Mouse (Mus musculus) forelimb bud, embryonic 11.5 days (tissue): ENCODE data around the gene Aurka.

Experiments used
- DNase-seq: peaks from one replicate; pipeline ENCODE4 v3.0.0-alpha.2; 2012; ENCODE audit warnings: low read depth, low spot score

Gene Aurka

DNA sequence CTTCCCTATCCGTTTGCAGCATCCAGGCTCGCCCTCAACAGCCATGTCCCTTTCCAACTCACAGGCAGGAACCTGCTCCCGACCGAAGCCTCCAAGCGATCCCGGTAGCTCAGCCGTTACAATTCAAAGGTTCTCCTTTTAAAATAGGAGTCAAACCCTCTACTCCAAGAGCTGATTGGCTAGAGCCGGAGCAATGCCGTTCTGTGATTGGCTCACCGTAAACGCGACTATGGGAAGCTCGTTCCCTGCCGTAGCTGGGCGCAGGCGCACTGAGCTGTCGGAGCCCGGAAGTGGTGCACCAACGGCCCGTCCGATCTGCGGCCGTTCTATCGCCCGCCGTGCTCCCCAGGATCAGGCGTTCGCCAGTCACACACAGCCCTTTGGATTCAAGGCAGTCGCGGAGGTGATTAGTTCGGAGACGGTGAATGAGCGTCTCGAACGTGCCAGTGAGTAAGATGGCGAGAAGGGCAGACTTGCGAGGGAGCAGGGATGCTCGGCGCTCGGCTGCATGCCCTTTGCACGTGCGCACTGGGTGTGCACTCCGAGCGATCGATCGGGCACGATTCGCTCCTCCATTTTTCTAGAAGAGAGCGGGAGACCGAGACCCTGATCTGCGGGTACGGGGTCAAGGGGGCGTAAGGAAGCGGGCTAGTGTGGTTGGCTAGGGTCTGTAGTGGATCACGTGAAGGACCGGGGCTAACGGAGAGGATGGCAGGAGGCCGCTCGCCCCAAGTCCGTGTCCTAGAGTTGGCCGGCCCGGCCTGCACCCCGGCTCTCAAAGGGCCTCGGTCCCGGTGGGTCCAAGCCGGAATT, at the start of gene Aurka, which contains the start of gene Cstf1:
Gene Aurka (minus strand): TSS at position 125 of the 813 bp plus-strand sequence.
Gene Cstf1 (plus strand): TSS at position 271 of the 813 bp plus-strand sequence.
- peak; percentile 97 for DNase-seq

DNA sequence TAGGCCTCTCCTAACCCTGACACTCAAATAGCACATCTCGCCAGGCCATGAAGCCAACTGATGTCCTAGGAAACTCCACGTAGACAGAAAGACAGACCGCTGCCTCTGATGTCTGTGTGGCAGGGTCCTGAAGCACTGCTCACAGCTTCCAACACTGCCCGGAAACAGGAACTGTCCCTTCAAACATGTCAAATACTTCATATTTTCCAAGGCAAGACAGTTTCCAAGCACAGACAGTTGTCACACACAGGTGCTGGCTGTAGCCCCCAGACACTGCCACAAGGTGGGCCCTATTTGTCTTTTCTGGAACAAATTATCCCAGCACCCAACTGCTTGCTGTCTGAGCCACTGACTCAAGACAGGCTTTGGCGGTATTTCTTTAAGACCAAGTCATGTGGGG, 47.9 kb upstream of the Aurka start:
- DNase-seq: no peak

GRCm38 (mm10) chr2:172416876-172417275, 46.5 kb upstream of the Aurka start:
- DNase-seq: no peak

- DNase-seq: no peak
Observed at GRCm38 (mm10) chr2:172416218-172416617, 45.9 kb upstream of the Aurka start.

DNA sequence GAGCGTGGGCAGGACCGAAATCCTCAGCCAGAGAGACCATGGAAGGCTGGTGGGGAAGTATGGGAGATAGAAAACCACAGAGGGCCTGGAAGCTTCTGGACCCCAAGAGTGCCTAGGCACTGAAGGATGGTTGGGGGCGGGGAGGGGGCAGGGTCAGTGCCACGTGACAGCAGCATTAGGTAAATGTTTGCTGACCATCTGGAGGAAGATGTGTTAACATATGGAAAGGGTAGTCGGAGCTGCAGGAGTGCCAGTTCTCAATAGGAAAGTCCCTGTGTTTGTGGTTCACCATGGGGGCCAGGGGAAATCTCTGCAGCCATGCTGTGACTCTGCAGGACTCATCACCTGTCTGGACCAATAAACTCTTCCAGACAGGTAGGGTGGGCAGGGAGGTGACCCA, 43.6 kb upstream of the Aurka start:
- DNase-seq: no peak

DNA sequence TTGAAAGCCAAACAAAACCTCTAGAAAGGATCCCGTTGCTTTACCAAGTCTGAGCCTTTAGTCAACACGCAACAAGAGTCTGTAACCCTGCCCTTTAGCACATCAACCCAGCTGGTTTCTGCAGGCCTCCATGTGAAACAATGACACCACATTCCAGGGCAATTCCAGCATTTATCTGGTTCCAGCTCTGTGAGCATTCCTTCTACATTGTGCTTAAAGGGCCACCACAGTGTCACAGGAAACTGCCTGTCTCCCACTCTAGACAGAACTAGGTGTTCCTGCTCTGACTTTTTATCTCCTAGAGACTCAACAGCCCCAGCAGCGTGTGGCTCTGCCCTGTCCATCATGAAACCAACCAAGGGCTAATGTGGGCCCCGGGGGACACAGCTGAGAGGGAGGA, 42.9 kb upstream of the Aurka start:
- peak; percentile 20 for DNase-seq

- peak; percentile 40 for DNase-seq
Observed at GRCm38 (mm10) chr2:172412454-172412853, 42.1 kb upstream of the Aurka start.

GRCm38 (mm10) chr2:172411091-172411490, 40.8 kb upstream of the Aurka start:
- no peak for DNase-seq

- DNase-seq: no peak
Observed at GRCm38 (mm10) chr2:172410686-172411085, 40.4 kb upstream of the Aurka start.

DNA sequence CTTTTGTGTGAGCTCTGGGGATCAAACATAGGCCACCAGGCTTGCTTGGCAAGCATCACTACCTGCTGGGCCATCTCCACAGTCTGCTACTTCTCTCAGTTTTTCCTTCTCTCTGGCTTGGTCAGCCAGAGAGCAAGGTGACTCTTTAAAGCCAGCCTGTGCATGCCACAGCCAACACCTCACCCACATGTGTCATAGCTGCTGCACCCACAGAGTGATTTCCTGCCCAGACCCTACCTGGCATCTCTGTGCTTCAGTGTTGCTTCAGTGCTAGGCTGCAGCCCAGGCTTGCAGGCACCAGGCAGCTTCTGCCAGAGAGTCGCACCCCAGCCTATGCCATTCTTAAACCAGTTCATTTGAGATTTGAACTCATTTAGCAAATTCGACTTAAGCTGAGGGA, 37.2 kb upstream of the Aurka start:
- DNase-seq: no peak

- DNase-seq: no peak
Observed at GRCm38 (mm10) chr2:172406173-172406572, 35.8 kb upstream of the Aurka start.

DNA sequence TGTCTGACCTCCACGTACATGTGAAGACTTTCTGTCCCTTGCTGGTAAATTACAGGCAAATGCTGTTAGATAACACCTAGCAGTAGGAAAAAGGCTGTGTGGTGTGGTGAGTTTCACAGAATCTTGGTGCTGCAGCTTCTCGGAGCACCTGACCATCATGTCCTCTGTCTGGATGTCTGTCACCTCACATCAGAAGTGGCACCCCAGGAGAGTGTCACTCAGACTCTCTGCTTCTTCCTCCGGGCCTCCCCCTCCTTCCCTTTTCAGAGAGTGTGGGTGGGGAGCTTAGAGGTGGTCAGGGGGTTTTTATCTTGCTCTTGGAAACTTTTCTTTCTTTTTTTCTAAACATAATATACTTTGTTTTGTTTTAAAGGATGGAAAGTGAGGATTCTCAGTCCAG, 34.7 kb upstream of the Aurka start:
- DNase-seq: no peak

- no peak for DNase-seq
Observed at GRCm38 (mm10) chr2:172404239-172404638, 33.9 kb upstream of the Aurka start.

GRCm38 (mm10) chr2:172401116-172401825, 30.9 kb upstream of the Aurka start:
- DNase-seq: no peak

DNA sequence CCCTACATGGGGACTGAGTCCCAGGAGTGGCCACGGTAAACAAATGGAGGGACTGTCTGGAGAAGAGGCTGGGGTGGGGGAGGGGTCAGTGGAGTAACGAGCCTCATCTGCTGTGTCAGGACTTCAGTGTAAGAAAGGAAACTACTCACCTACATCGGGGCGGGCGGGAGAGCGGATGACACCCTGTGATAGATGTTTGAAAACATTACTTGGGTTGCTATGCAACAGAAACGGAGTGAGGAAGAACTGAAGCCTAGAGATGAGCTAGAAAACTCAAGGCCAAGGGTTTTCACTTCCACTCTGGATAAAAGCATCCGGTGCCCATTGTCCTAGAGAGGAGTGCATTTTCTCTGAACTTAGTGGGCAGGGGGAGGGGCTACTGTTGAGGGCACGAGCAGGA, 29.6 kb upstream of the Aurka start:
- DNase-seq: no peak

DNA sequence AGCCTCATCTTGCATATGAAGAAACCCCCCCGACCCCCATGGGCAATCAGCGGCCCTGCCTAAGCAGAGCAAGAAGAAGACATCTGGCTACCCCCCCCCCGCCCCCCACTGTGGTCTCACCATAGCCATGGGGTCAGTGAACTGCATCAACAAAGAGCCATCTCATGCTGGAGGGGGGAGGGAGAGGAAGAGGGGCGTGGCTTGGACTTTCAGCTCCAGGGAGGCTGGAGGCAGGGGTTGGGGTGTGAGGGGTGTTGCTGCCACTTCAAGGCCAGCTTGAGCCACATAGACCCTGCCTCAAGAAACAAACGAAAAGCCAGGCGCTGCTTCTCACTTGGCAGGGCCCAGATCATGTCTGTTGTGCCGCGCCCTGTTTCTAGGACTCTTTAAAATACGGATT, 25.6 kb upstream of the Aurka start:
- DNase-seq: no peak

GRCm38 (mm10) chr2:172394671-172395070, 24.3 kb upstream of the Aurka start:
- DNase-seq: no peak

DNA sequence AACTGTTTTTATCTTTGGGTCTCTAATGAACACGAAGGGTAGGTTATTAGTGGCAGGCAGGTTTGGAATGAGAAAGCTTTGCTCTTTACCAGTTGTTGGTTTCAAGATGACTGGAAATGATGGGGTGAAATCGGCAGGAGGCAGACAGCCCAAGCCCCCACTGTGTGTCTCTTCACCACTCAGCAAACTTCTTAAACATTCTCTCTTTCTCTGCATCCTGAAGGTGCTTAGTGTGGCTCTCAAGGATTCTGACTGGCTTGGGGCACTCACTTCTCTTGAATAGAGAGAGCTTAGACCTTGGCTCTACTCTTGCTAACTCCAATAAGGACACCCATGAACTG, 23.7 kb upstream of the Aurka start:
- DNase-seq: no peak

- DNase-seq: no peak
Observed at GRCm38 (mm10) chr2:172393391-172394051, 23.2 kb upstream of the Aurka start, which contains the start of gene Cass4. Gene Cass4, plus strand, starts transcription at chr2:172393794.

DNA sequence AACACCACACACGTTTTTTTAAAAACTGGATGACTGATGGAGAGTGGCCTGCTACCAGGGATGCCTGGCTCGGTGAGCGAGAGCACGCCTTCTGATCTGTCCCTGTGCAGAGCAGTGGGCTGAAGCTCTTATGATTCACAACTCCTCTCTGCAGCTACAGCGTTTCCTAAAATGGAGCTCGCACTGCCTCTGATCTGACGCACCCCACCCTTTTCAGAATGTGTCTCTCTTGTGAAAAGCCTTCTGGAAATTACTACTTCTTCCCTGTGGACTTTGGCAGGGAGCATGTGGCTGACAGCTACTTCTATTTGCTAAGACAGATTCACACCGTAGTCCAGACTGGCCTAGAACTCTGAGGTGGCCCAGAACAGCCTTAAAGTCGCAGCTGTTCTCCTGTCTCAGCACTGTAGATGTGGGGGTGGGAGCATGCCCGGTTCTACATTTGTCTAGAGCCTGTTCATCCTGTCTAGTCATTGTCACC, 21.7 kb upstream of the Aurka start:
- DNase-seq: no peak

GRCm38 (mm10) chr2:172390341-172390740, 20.0 kb upstream of the Aurka start:
- DNase-seq: no peak

DNA sequence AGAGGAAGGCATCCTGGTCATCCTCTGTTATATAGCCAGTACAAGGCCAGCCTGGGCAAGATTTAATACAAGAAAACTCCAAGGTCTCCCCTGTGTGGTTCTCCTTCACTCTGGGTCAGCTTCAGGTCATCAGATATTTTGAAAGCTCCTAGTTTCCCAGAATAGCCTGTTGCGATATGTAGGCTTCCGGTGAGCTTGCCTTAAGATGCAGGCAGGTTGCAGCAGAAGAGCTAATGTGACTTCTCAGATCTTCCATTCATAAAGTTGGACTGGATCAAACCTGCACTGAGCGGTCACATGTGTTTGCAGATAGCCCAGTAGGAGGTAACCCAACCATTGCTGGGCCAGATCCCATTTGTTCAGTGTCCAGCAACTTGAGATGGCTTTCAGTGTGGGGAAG, 14.4 kb upstream of the Aurka start:
- DNase-seq: no peak
